Mouse (Mus musculus) erythroblast, embryonic 14.5 days (primary cell): Measurements from ENCODE around the gene Il4i1. TPM values are rescaled to one million over a fixed set of nuclear protein-coding genes. Genes with fewer than 3 reads are reported as not detected.

Source experiments
- H3K27me3 ChIP-seq: 2 replicates; pipeline ENCODE4 v1.6.1; 2012; ENCODE audit warnings: inconsistent platforms; ENCODE audit not compliant: control insufficient read depth
- H3K36me3 ChIP-seq: 2 replicates; pipeline ENCODE4 v1.6.1; 2012; ENCODE audit warnings: mild to moderate bottlenecking, inconsistent platforms; ENCODE audit not compliant: control insufficient read depth
- H3K4me1 ChIP-seq: 2 replicates; pipeline ENCODE4 v1.6.1; 2012; ENCODE audit warnings: inconsistent platforms; ENCODE audit not compliant: control insufficient read depth
- H3K4me3 ChIP-seq: replicated peaks from 2 replicates; pipeline ENCODE3; 2012; ENCODE audit warnings: moderate library complexity, mild to moderate bottlenecking, inconsistent platforms
- H3K9me3 ChIP-seq: 2 replicates; pipeline ENCODE4 v1.6.1; 2012; ENCODE audit warnings: low read length, inconsistent platforms, mixed read lengths; ENCODE audit not compliant: control insufficient read depth
- GATA1 ChIP-seq: IDR thresholded peaks from 2 replicates; pipeline ENCODE4 v1.6.1; 2012; ENCODE audit warnings: low read length, inconsistent platforms, mixed read lengths
- TAL1 ChIP-seq: IDR thresholded peaks from 3 replicates; pipeline ENCODE4 v1.6.1; 2012; ENCODE audit warnings: low read length, inconsistent platforms, mixed read lengths
- polyA plus RNA-seq: library from polyadenylated mRNA; stranded (reverse); fragments of >175 nt; gene quantifications from 2 replicates; pipeline ENCODE4 v1.2.3, GENCODE M21; 2012

Gene Il4i1
- polyA plus RNA-seq: 0.12 and 0.13 TPM in 2 replicates

DNA sequence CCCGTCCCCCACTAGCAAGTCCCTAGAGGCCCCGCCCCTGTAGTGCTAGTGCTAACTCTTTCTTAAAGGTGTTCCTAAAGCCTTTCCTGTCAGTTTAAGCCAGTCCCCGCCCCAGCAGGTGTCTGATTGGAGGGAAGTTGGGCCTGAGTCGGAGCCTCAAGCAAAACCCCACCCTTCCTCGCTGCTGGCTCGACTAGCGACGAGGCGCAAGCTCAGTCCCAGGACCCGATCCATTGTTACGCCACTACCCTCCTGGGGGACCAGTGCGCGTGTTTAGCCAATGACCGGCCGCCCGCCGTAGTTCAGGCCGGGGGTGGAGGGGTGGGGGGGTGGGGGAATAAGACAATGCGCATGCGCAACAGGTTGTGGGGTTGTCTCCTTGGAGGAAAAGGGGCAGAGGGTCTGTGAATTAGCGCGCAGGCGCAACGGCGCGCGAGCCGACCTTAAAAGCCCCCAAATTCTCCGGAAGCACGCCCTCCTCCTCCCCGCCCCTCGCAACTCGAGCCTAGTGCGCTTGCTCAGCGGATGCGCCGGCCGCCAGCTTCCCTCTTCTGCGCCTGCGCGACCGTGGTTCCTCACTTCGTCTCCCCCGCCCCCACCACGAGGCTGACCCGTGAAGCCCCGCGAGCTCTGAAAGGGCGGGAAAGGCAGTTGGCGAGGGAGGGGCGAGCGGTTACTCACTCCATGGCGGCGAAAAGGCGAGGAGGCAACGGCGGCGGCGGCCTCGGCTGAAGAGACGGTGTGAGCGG is at the start of gene Il4i1, which contains the start of gene Nup62:
TSS of gene Il4i1 (plus strand) at position 667 of the 749 bp plus-strand sequence.
TSS of gene Nup62 (plus strand) at position 368 of the 749 bp plus-strand sequence.
- Histone ChIP-seq H3K9me3 (no peaks in the 10 kb centered on the region), H3K27me3 (no peaks in the 10 kb centered on the region), H3K4me3 (peak within 1 kb of the TSS; percentile 95), H3K36me3 (peaks cover 69% of the 10 kb centered on the region), H3K4me1 (peaks cover 70% of the 10 kb centered on the region)
- TF ChIP-seq GATA1 (no peak), TAL1 (no peak)

- TF ChIP-seq TAL1 (peak; percentile 88), GATA1 (peak; percentile 48; the same call in 1 of the 2 replicates)
- H3K9me3 ChIP-seq: no peaks in the 10 kb centered on the region
- no peaks in the 10 kb centered on the region for H3K27me3 ChIP-seq
- H3K4me1 ChIP-seq: peaks cover 82% of the 10 kb centered on the region
- peak overlapping the region; percentile 33 for H3K4me3 ChIP-seq
- peaks cover 100% of the 10 kb centered on the region for H3K36me3 ChIP-seq
These were observed 48.1 kb upstream of the Il4i1 start for GRCm38 (mm10) chr7:44768129-44768528.

- H3K36me3 ChIP-seq: peaks cover 100% of the 10 kb centered on the region
- peaks cover 96% of the 10 kb centered on the region for H3K4me1 ChIP-seq
- no peak overlapping the region for H3K4me3 ChIP-seq
- TF ChIP-seq GATA1 (no peak), TAL1 (no peak)
- H3K27me3 ChIP-seq: no peaks in the 10 kb centered on the region
- no peaks in the 10 kb centered on the region for H3K9me3 ChIP-seq
These were observed 46.1 kb upstream of the Il4i1 start for GRCm38 (mm10) chr7:44770046-44770578.

DNA sequence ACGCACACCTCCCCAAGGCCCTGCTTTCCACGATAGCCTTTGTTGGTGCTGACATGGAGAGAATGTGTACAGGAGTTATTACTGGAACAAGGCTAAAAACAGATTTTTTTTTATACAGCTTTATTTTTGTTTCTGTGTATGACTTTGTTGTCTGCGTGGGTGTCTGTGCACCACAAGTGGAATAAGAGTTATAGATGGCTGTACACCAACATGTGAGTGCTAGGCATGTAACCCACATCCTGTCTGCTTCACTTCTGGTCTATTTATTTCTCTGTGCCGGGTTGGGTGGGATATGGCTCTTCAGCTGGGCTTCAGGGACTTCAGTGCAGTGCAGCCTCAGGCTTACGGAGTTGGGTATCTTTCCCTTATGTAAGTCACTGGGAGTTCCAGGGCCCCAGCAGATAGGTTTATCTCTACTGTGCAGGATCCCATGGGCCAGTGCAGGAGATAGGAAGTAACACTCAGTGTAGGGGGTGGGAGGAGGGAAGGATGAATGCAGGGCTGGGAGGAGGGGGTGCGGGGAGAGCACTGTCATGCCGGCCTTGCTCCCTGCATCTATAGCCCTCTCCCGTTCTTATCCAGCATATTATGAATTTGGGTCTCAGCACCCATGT is 43.5 kb upstream of the Il4i1 start:
- TF ChIP-seq GATA1 (peak; percentile 86), TAL1 (peak; percentile 83)
- Histone ChIP-seq H3K9me3 (no peaks in the 10 kb centered on the region), H3K27me3 (no peaks in the 10 kb centered on the region), H3K4me1 (peaks cover 97% of the 10 kb centered on the region), H3K36me3 (peaks cover 99% of the 10 kb centered on the region), H3K4me3 (peak overlapping the region; percentile 38)

GRCm38 (mm10) chr7:44776849-44777498 is 39.2 kb upstream of the Il4i1 start:
- H3K36me3 ChIP-seq: peaks cover 70% of the 10 kb centered on the region
- H3K4me1 ChIP-seq: peaks cover 68% of the 10 kb centered on the region
- H3K4me3 ChIP-seq: peak overlapping the region; percentile 54
- TF ChIP-seq GATA1 (no peak), TAL1 (no peak)
- H3K27me3 ChIP-seq: no peaks in the 10 kb centered on the region
- H3K9me3 ChIP-seq: no peaks in the 10 kb centered on the region

DNA sequence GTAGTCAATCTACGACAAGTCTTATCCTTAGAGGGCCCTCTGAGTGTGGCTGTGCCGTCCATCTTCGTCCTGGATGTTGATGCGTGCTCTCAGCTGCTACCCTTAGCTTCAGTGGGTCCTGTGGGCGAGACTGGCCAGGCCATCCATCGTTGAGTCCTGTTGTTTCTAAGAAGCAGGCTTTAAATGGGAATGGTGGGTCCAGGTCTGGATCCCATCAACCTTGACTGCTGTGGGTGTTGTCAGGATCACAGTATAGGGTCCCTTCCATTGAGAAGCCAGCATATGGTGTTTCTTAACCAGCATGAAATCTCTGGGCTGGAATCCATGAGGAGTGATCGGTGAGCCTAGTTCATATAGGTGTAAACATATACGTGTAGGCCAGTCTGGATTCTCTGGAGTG is 36.1 kb upstream of the Il4i1 start:
- Histone ChIP-seq H3K9me3 (no peaks in the 10 kb centered on the region), H3K36me3 (peaks cover 38% of the 10 kb centered on the region)
- TF ChIP-seq GATA1: no peak
- no peak for TF ChIP-seq TAL1

DNA sequence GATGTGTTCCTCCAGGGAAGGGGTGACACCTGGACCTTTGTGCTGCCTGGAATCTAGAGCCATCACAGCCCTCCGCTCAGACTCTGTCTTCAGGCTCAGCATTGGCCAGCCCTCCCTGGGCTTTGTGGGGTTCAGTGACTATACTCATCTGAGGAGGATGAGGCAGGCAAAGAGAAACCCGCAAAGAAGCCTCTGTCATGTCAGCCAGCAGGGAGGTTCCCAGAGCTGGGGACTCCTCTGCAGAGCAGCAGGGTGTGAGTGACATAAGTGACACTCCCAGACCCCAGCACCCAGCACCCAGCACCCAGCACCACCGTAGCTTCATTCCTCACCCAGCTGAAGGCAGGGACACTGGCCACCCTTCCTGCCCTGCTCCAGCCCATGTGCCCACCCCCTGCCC is 26.7 kb upstream of the Il4i1 start:
- Histone ChIP-seq H3K27me3 (peaks cover 14% of the 10 kb centered on the region), H3K4me3 (no peak overlapping the region), H3K4me1 (peaks cover 6% of the 10 kb centered on the region), H3K36me3 (no peaks in the 10 kb centered on the region), H3K9me3 (peaks cover 19% of the 10 kb centered on the region)
- TF ChIP-seq TAL1 (no peak), GATA1 (no peak)

More for the DNA sequence above, 36.1 kb upstream of the Il4i1 start:
- Histone ChIP-seq H3K4me3 (no peak overlapping the region), H3K27me3 (peaks cover 7% of the 10 kb centered on the region), H3K4me1 (peaks cover 39% of the 10 kb centered on the region)

GRCm38 (mm10) chr7:44790066-44790465 is 26.1 kb upstream of the Il4i1 start:
- Histone ChIP-seq H3K9me3 (peaks cover 23% of the 10 kb centered on the region), H3K27me3 (peaks cover 15% of the 10 kb centered on the region), H3K36me3 (no peaks in the 10 kb centered on the region), H3K4me1 (peaks cover 6% of the 10 kb centered on the region), H3K4me3 (no peak overlapping the region)
- TF ChIP-seq GATA1 (no peak), TAL1 (no peak)

- peaks cover 30% of the 10 kb centered on the region for H3K9me3 ChIP-seq
- no peaks in the 10 kb centered on the region for H3K36me3 ChIP-seq
- peaks cover 6% of the 10 kb centered on the region for H3K4me1 ChIP-seq
- peaks cover 2% of the 10 kb centered on the region for H3K27me3 ChIP-seq
- H3K4me3 ChIP-seq: no peak overlapping the region
- no peak for TF ChIP-seq TAL1
- no peak for TF ChIP-seq GATA1
These were observed 23.4 kb upstream of the Il4i1 start for GRCm38 (mm10) chr7:44792781-44793180.
